Mouse (Mus musculus) small intestine, adult 2 months (tissue): ENCODE data around the gene Etnk2.
A peak's percentile ranks its signal among the peaks of the same experiment; 100 is the strongest.

ENCODE experiments used
- CTCF ChIP-seq: fragments of 200-500 bp; IDR thresholded peaks from 2 replicates; pipeline ENCODE4 v1.5.1; 2012; ENCODE audit warnings: low read depth, mild to moderate bottlenecking, control low read depth, inconsistent platforms, low read length, moderate library complexity, mixed read lengths; ENCODE audit not compliant: insufficient replicate concordance, insufficient read length; ENCODE audit errors: extremely low read depth
- POLR2A ChIP-seq: fragments of 200-500 bp; IDR thresholded peaks from 2 replicates; pipeline ENCODE4 v1.6.1; 2012; ENCODE audit warnings: low read depth, mild to moderate bottlenecking, control low read depth, inconsistent platforms, low read length, moderate library complexity

GRCm38 (mm10) chr1:133327094-133327493, 36.3 kb upstream of the Etnk2 start:
- TF ChIP-seq POLR2A (no peak), CTCF (0 out of 2 replicates have a peak, but pooled peaks have one; percentile 17)
